Mouse (Mus musculus) CH12.LX (cell line): ENCODE results near the gene Rps3. TPM values are rescaled to one million over a fixed set of nuclear protein-coding genes. Genes with fewer than 3 reads are reported as not detected.
A peak's percentile ranks its signal among the peaks of the same experiment; 100 is the strongest.

Experiments
- DNase-seq: peaks from one replicate; pipeline ENCODE4 v3.0.0-alpha.2; 2013; ENCODE audit errors: extremely low read depth
- H3K27ac ChIP-seq: 2 replicates; pipeline ENCODE4 v1.5.1; 2012; ENCODE audit warnings: low read depth, mild to moderate bottlenecking, control low read depth, moderate library complexity; ENCODE audit not compliant: insufficient read depth
- H3K27me3 ChIP-seq: replicated peaks from 2 replicates; pipeline ENCODE3; 2012; ENCODE audit warnings: inconsistent platforms
- H3K36me3 ChIP-seq, 2 experiments: replicated peaks in 1 of 2; 2 replicates each; pipeline versions ENCODE3 to v1.6.1; 2012; ENCODE audit warnings: inconsistent platforms in 1 of 2, low read length in 1 of 2, mild to moderate bottlenecking in 1 of 2, mixed read lengths in 1 of 2, moderate library complexity in 1 of 2; ENCODE audit not compliant: control insufficient read depth in 1 of 2, insufficient read depth in 1 of 2
- H3K4me1 ChIP-seq, 2 experiments: 2 replicates each; pipeline ENCODE4 v1.6.1; 2012; ENCODE audit warnings: inconsistent platforms in 1 of 2, moderate library complexity in 1 of 2; ENCODE audit not compliant: insufficient read depth in 2 of 2, control insufficient read depth in 1 of 2
- H3K4me2 ChIP-seq: 2 replicates; pipeline ENCODE4 v1.6.1; 2012; ENCODE audit warnings: low read depth, mild to moderate bottlenecking, control low read depth; ENCODE audit not compliant: poor library complexity, insufficient read depth, severe bottlenecking
- H3K4me3 ChIP-seq, 3 experiments: fragments of 150-350 bp in 1 of 3; sonication (generic) in 1 of 3; replicated peaks in 1 of 3; 2 replicates each; pipeline versions ENCODE3 to v1.5.1; 2011 to 2012; ENCODE audit warnings: low read depth in 2 of 3, low read length in 2 of 3, mild to moderate bottlenecking in 2 of 3, moderate library complexity in 2 of 3, control low read depth in 1 of 3, improper control_type of control experiment in 1 of 3, inconsistent platforms in 1 of 3, mixed read lengths in 1 of 3; ENCODE audit not compliant: poor library complexity in 1 of 3
- H3K79me2 ChIP-seq: replicated peaks from 2 replicates; pipeline ENCODE4 v1.6.1; 2012; ENCODE audit warnings: mild to moderate bottlenecking, moderate library complexity; ENCODE audit not compliant: control insufficient read depth, poor library complexity, insufficient read depth, severe bottlenecking; ENCODE audit errors: extremely low read depth
- H3K9ac ChIP-seq: 2 replicates; pipeline ENCODE4 v1.6.1; 2012; ENCODE audit warnings: low read depth, mild to moderate bottlenecking, control low read depth, moderate library complexity; ENCODE audit not compliant: insufficient read depth
- H3K9me3 ChIP-seq: replicated peaks from 2 replicates; pipeline ENCODE3; 2012; ENCODE audit warnings: low read length, inconsistent platforms, mixed read lengths
- CHD2 ChIP-seq: IDR thresholded peaks from 2 replicates; pipeline ENCODE4 v1.6.1; 2011; ENCODE audit warnings: low read length, improper control_type of control experiment
- EP300 ChIP-seq: IDR thresholded peaks from 2 replicates; pipeline ENCODE4 v1.6.1; 2011; ENCODE audit warnings: low read length, improper control_type of control experiment
- GABPA ChIP-seq: IDR thresholded peaks from 2 replicates; pipeline ENCODE4 v1.6.1; 2012; ENCODE audit warnings: low read depth, low read length, improper control_type of control experiment, inconsistent platforms; ENCODE audit not compliant: insufficient replicate concordance
- IRF4 ChIP-seq: IDR thresholded peaks from 2 replicates; pipeline ENCODE4 v1.6.1; 2014; ENCODE audit warnings: low read depth, mild to moderate bottlenecking, inconsistent platforms, low read length, improper control_type of control experiment
- MAFK ChIP-seq: IDR thresholded peaks from 2 replicates; pipeline ENCODE4 v1.6.1; 2011; ENCODE audit warnings: low read length, improper control_type of control experiment; ENCODE audit not compliant: insufficient replicate concordance
- POLR2AphosphoS2 ChIP-seq: IDR thresholded peaks from 2 replicates; pipeline ENCODE4 v1.6.1; 2011; ENCODE audit warnings: low read depth, low read length, improper control_type of control experiment
- ZMIZ1 ChIP-seq: IDR thresholded peaks from 2 replicates; pipeline ENCODE4 v1.6.1; 2012; ENCODE audit warnings: low read depth, mild to moderate bottlenecking, inconsistent platforms, low read length, improper control_type of control experiment
- dilution Hi-C: fragments of 300-500 bp; cut with MboI; formaldehyde crosslinking; loops from 2 replicates; pipeline ENCODE4 v1.14.3; 2020; ENCODE audit warnings: low sequenced_read_pairs; ENCODE audit not compliant: extremely low pct_unique_long_range_greater_than_20kb, extremely low pct_ligation_motif_present
- in situ Hi-C: fragments of 300-500 bp; cut with MboI; formaldehyde crosslinking; loops from 3 replicates; pipeline ENCODE4 v1.14.3; 2019; ENCODE audit warnings: low sequenced_read_pairs, low pct_ligation_motif_present, low pct_unique_long_range_greater_than_20kb, mixed read lengths
- polyA plus RNA-seq: library from polyadenylated mRNA; unstranded; fragments of >175 nt; gene quantifications from 2 replicates; pipeline ENCODE4 v1.2.1, GENCODE M21; 2012; ENCODE audit warnings: low read depth; ENCODE audit not compliant: insufficient read length
- total RNA-seq, 2 experiments: library from RNA; depleted of rRNA; stranded (reverse); fragments of 300-350 nt in 1 of 2; fragments of >200 nt in 1 of 2; gene quantifications; 2 replicates each; pipeline ENCODE4 v1.2.3; 2012 to 2014

Rps3 gene
- total and polyA plus RNA-seq, 3 experiments = 1,738 to 3,699 (median 2,320) TPM

- H3K79me2 ChIP-seq = peaks cover 33% of the 10 kb centered on the region
- H3K9ac ChIP-seq = no peak overlapping the region
- no peak overlapping the region for H3K4me3 ChIP-seq
- no peak for DNase-seq
- peaks cover 10 to 37% of the 10 kb centered on the region in 2 experiments for H3K4me1 ChIP-seq
- no peak overlapping the region for H3K4me2 ChIP-seq
- in situ Hi-C loops (no loop called here), dilution Hi-C loops (no loop called here)
- peaks cover 66 to 92% of the 10 kb centered on the region in 2 experiments for H3K36me3 ChIP-seq
- no peaks in the 10 kb centered on the region for H3K9me3 ChIP-seq
- no peak for TF ChIP-seq IRF4
- TF ChIP-seq GABPA = no peak
- TF ChIP-seq ZMIZ1 = peak; percentile 29; the same call in 1 of the 2 replicates
- H3K27ac ChIP-seq = peak overlapping the region; percentile 26; the same call in 1 of the 2 replicates
- H3K27me3 ChIP-seq = no peaks in the 10 kb centered on the region
Measured at GRCm38 (mm10) chr7:99474836-99475561, 8.5 kb downstream of the Rps3 start.

- Histone ChIP-seq H3K4me3 (no peak overlapping the region), H3K9me3 (peaks cover 3% of the 10 kb centered on the region), H3K27me3 (no peaks in the 10 kb centered on the region), H3K4me1 (peaks cover 2 to 28% of the 10 kb centered on the region in 2 experiments; a peak in 3 of 4 replicates), H3K79me2 (peaks cover 21% of the 10 kb centered on the region; the same call in 1 of the 2 replicates), H3K9ac (no peak overlapping the region), H3K27ac (no peak overlapping the region), H3K4me2 (no peak overlapping the region)
- in situ Hi-C loops = no loop called here
- no peak for DNase-seq
- TF ChIP-seq POLR2AphosphoS2 = 0 out of 2 replicates have a peak, but pooled peaks have one; percentile 4
- TF ChIP-seq MAFK = no peak
- TF ChIP-seq, all 38 proteins: peak for 1
- dilution Hi-C loops = no loop called here
- H3K36me3 ChIP-seq = peaks cover 57 to 91% of the 10 kb centered on the region in 2 experiments
Measured at GRCm38 (mm10) chr7:99473638-99474407, 9.7 kb downstream of the Rps3 start.

- Histone ChIP-seq H3K36me3 (peaks cover 45 to 86% of the 10 kb centered on the region in 2 experiments), H3K79me2 (peaks cover under 1% of the 10 kb centered on the region; the same call in 1 of the 2 replicates), H3K27ac (no peak overlapping the region; the same call in 1 of the 2 replicates)
- TF ChIP-seq EP300 (no peak), CHD2 (no peak)
- TF ChIP-seq, all 38 proteins: peak for 0
- dilution Hi-C loops (no loop called here), in situ Hi-C loops (no loop called here)
- DNase-seq = no peak
- H3K4me1 ChIP-seq = peaks cover 2 to 8% of the 10 kb centered on the region in 2 experiments; a peak in 2 of 4 replicates
- H3K27me3 ChIP-seq = no peaks in the 10 kb centered on the region
- no peak overlapping the region for H3K4me3 ChIP-seq
- H3K4me2 ChIP-seq = no peak overlapping the region
- H3K9ac ChIP-seq = no peak overlapping the region
- H3K9me3 ChIP-seq = peaks cover 11% of the 10 kb centered on the region
Measured at GRCm38 (mm10) chr7:99471578-99471977, 12.0 kb downstream of the Rps3 start.
